8 mouse cellular contexts compared by ENCODE assay signal in the genomic region with DNA sequence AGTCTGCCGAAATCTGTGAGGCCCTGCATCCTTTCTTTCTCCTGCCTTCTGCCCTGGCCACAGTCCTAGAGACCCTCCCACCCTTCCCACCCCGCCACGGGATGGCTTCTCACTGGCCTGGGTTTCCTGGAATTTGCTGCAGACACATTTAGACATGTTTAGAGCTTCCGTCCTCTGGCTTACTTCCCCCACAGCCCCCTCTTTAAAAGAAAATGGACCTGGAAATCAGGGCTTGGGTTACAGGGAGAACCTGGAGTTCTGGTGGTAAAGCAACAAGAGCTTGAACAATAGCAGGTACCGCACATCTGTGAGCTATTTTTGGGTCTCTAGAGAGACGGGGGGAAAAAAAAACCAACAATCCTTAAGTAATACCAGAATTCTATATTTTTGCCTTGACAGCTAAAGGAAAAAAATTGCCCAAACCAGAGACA. TPM values are rescaled to one million over a fixed set of nuclear protein-coding genes. Genes with fewer than 3 reads are reported as not detected.
DNase-seq lines count a peak whose midpoint lies in the region; ATAC-seq and TF ChIP-seq lines count a peak whose summit lies in the region.

No protein-coding gene starts in this region.

- no peak for TF ChIP-seq CTCF in C2C12 (IDR thresholded peaks at IDR 0.05; ENCODE audit: control insufficient read depth, insufficient read depth, insufficient read length)

- no peak overlapping the region for H3ac ChIP-seq in C2C12 (ENCODE audit: control insufficient read depth, insufficient read length, low read depth)

- no peaks in the 10 kb centered on the region for H3K36me3 ChIP-seq in forebrain, embryonic 11.5 days (ENCODE audit: control insufficient read depth, insufficient read depth, low read length)
- no peaks in the 10 kb centered on the region for H3K36me3 ChIP-seq in forebrain, embryonic 16.5 days (ENCODE audit: control insufficient read depth, insufficient read depth)
- H3K36me3 ChIP-seq in C2C12 (ENCODE audit: control insufficient read depth, insufficient read depth), result no peaks in the 10 kb centered on the region
- no peaks in the 10 kb centered on the region for H3K36me3 ChIP-seq in limb, embryonic 13.5 days

- no peaks in the 10 kb centered on the region for H3K27me3 ChIP-seq in forebrain, embryonic 11.5 days (ENCODE audit: control insufficient read depth, insufficient read depth, low read length)
- H3K27me3 ChIP-seq in forebrain, embryonic 16.5 days (replicated peaks; ENCODE audit: control insufficient read depth, insufficient read depth, low read length), result no peaks in the 10 kb centered on the region
- H3K27me3 ChIP-seq in C2C12 (ENCODE audit: control insufficient read depth, insufficient read depth, insufficient read length), result no peaks in the 10 kb centered on the region
- H3K27me3 ChIP-seq in limb, embryonic 13.5 days, result 0 out of 2 replicates have a peak, but pooled peaks cover 8% of the 10 kb centered on the region

- no peak overlapping the region for H3K4me2 ChIP-seq in forebrain, embryonic 11.5 days (ENCODE audit: low read depth, low read length, severe bottlenecking)
- H3K4me2 ChIP-seq in forebrain, embryonic 16.5 days (ENCODE audit: low read length), result no peak overlapping the region
- peak overlapping the region; percentile 51 for H3K4me2 ChIP-seq in limb, embryonic 13.5 days (replicated peaks)

- no peaks in the 10 kb centered on the region for H3K9me3 ChIP-seq in forebrain, embryonic 11.5 days (ENCODE audit: control insufficient read depth, low read length)
- H3K9me3 ChIP-seq in forebrain, embryonic 16.5 days (ENCODE audit: control insufficient read depth, low read length), result no peaks in the 10 kb centered on the region
- no peaks in the 10 kb centered on the region for H3K9me3 ChIP-seq in limb, embryonic 13.5 days

- peak overlapping the region; percentile 27; the same call in 1 of the 2 replicates for H3K9ac ChIP-seq in forebrain, embryonic 11.5 days (ENCODE audit: low read length)
- H3K9ac ChIP-seq in forebrain, embryonic 16.5 days (replicated peaks; ENCODE audit: low read depth, low read length), result no peak overlapping the region
- H3K9ac ChIP-seq in limb, embryonic 13.5 days, result peak overlapping the region; percentile 26; the same call in 1 of the 2 replicates

- peaks cover 29% of the 10 kb centered on the region for H3K4me1 ChIP-seq in forebrain, embryonic 11.5 days (replicated peaks; ENCODE audit: control insufficient read depth, insufficient read depth, low read length)
- H3K4me1 ChIP-seq in forebrain, embryonic 16.5 days (replicated peaks; ENCODE audit: control insufficient read depth, insufficient read depth, low read length), result peaks cover 31% of the 10 kb centered on the region
- peaks cover 56% of the 10 kb centered on the region for H3K4me1 ChIP-seq in limb, embryonic 13.5 days

- H3K79me2 ChIP-seq in C2C12 (ENCODE audit: control insufficient read depth, insufficient read depth), result no peaks in the 10 kb centered on the region

- H3K27ac ChIP-seq in forebrain, embryonic 11.5 days (ENCODE audit: low read depth, low read length), result peak overlapping the region; percentile 70
- H3K27ac ChIP-seq in forebrain, embryonic 16.5 days (ENCODE audit: low read length), result no peak overlapping the region
- peak overlapping the region; percentile 94 for H3K27ac ChIP-seq in limb, embryonic 13.5 days

- DNase-seq in forebrain, embryonic 11.5 days (ENCODE audit: low spot score), result no peak
- DNase-seq in forelimb bud, embryonic 11.5 days (ENCODE audit: low read depth, low spot score), result peak; percentile 47
- DNase-seq in cerebellum, adult 11-12 months, result no peak
- DNase-seq in gastrocnemius, postnatal 25 days, result no peak
- DNase-seq in adrenal gland, postnatal 4 days (ENCODE audit: low spot score in 2 of 2), result no peak

- no peak overlapping the region for H3K4me3 ChIP-seq in forebrain, embryonic 11.5 days (ENCODE audit: low read depth, low read length)
- H3K4me3 ChIP-seq in forebrain, embryonic 16.5 days (replicated peaks; ENCODE audit: low read length), result no peak overlapping the region
- H3K4me3 ChIP-seq in C2C12 (ENCODE audit: insufficient read depth, poor library complexity, severe bottlenecking), result no peak overlapping the region
- 0 out of 2 replicates have a peak overlapping the region, but pooled peaks have one; percentile 10 for H3K4me3 ChIP-seq in limb, embryonic 13.5 days

- H3K79me3 ChIP-seq in C2C12 (ENCODE audit: low read depth), result no peaks in the 10 kb centered on the region

- WGBS in forebrain, embryonic 11.5 days, result 15% methylated on average over 6 of the region's 6 CpGs
- 18% methylated on average over 6 of the region's 6 CpGs for WGBS in forebrain, embryonic 16.5 days
- WGBS in limb, embryonic 13.5 days, result under 1% methylated on average over 6 of the region's 6 CpGs

- no peak for ATAC-seq in forebrain, embryonic 11.5 days (replicated peaks; ENCODE audit: low FRiP score)
- no peak for ATAC-seq in forebrain, embryonic 16.5 days
- peak; percentile 29; the same call in 1 of the 2 replicates for ATAC-seq in limb, embryonic 13.5 days (ENCODE audit: low FRiP score, low read depth)

TF ChIP-seq in C2C12, 6 proteins besides CTCF, POLR2A, EP300 and RAD21:
- no peak for TF ChIP-seq USF1 (IDR thresholded peaks at IDR 0.05; ENCODE audit: low read depth)
- TF ChIP-seq MAX (IDR thresholded peaks at IDR 0.05), result peak; percentile 2
- TF ChIP-seq FOSL1 (IDR thresholded peaks at IDR 0.05; ENCODE audit: insufficient read depth, low read length, poor library complexity, severe bottlenecking), result no peak
- TF ChIP-seq MYOG (IDR thresholded peaks at IDR 0.05; ENCODE audit: control insufficient read depth, extremely low read depth, insufficient read length), result no peak
- TF ChIP-seq CEBPB (IDR thresholded peaks at IDR 0.05; ENCODE audit: low read depth), result no peak
- TF ChIP-seq MYOD1 (IDR thresholded peaks at IDR 0.05; ENCODE audit: control insufficient read depth, insufficient read length, low read depth), result no peak

RNA-seq across cellular contexts. Expression of a gene that starts 8.5 kb away (rescaled TPM):
- polyA plus RNA-seq in forebrain, embryonic 11.5 days (2014; fragmentation: Nextera tagmentation; extraction: Ambion mirVana), result 68.3 and 70.9 TPM in 2 replicates
- polyA plus RNA-seq in forebrain, embryonic 16.5 days (2015; fragmentation: Nextera tagmentation; extraction: Ambion mirVana), result 20.2 and 23.6 TPM in 2 replicates
- polyA plus RNA-seq in C2C12 (2012; fragmentation: generic; extraction: Trizol), result 4.5 TPM
- polyA plus RNA-seq in limb, embryonic 13.5 days (2015; fragmentation: Nextera tagmentation; extraction: Ambion mirVana), result 13.7 and 15.5 TPM in 2 replicates
- total RNA-seq in gastrocnemius, postnatal 25 days (2021), result 1 to 10 TPM; 7.0 to 9.2 TPM
- 10 to 100 TPM; 35.1 to 48.7 TPM for total RNA-seq in adrenal gland, postnatal 4 days (2021)
